Mouse (Mus musculus) retina, adult 2 months (tissue): ENCODE data around the gene Adgra1.

Source experiments
- DNase-seq: peaks from one replicate; pipeline ENCODE4 v3.0.0-alpha.2; 2012; ENCODE audit warnings: low read depth, low spot score

Gene Adgra1

DNA sequence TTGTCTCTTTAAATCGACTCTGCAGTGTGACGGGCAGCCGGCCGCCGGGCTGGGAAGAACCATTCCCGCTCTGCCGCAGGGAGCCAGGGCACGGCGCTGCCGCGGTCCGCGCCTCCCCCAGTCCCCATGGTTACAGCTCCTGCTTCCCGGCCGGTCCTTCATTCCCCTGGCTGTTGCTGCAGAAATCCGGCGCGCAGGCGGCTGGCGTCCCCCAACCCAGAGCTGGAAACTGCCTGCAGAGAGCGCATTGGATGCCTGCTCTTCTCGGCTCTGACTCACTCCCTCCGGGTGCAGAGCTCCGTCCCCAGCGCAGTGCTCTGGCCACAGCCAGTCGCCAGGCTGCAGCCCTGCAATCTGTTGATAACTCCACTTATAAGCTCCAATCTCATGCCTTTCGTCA lies at the start of gene Adgra1:
TSS of gene Adgra1 (plus strand) at position 139 of the 400 bp plus-strand sequence.
- peak; percentile 26 for DNase-seq

DNA sequence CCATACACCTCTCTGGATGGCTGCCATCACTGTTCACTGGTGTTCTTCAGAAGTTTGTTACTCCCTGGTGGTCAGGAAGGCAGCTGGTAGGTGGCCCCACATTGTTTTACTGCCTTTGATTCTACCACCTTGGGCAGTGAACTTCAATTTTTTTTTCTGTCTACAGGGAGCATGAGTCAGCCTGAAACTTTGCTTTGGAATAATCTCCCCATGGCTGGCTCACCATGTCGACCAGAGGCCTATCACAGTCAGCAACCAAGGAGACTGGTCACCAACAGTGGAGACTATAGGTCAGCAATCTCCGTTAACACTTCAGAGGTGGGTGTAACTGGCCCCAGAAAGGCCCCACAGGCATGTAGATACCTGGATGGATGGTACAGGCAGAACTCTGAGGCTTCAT lies 46.6 kb upstream of the Adgra1 start:
- no peak for DNase-seq

DNA sequence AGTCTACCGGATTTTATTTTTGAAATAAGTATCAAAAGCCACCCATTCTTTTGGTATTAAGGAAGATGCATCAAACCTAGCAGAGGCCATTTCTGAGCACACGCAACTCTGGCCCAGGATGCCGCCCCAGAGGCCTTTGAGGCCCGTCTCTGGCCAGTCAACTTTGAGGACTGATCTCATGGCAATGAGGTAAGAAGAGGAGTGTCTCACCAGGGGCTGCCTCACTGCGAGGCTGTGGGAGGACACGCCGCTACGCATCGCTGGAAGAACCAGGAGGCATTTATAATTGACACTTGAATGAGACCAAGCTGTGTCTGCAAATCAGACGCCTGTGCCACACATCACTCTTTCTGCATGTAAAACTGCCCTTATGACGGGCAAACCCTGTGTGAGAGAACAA lies 45.0 kb upstream of the Adgra1 start:
- no peak for DNase-seq

DNA sequence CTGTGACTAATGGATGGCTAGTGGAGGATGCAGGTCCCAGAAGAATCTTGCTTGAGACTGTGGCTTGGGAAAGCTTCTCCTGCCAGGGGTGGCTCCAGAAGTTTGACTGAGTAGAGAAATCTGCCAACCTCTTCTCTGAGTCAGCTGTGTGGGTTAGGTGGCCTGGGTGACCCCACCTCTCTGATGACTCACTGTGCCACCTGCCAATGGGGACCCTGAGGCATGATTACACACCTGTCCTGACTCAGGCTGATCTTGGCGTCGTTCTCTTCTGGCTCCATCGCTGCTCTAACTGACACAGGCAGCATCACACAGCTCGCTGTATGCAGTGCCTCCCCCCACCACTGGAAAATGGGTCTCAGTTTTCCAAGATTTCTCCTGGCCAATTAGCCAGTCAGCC lies 44.3 kb upstream of the Adgra1 start:
- DNase-seq, result no peak

DNA sequence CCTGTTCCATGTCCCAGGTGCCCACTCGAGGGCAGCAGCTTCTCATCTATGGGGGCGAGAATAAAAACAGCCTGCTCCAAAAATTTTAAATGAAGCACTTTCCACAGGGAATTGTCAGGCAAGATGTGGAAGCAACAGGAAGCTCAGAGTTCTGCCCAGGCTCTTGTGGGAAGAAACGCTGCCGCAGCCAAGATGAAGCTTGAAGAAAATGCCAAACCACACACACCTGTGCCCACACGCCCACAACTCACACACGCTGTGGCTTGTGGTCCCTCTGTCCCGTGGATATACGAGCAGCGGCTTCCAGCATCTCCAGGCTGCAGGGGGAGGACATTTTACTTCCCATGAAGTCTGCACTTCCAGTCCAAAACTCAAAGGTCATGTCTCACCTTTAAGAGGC lies 42.4 kb upstream of the Adgra1 start:
- no peak for DNase-seq

GRCm38 (mm10) chr7:139795004-139795605 lies 38.9 kb upstream of the Adgra1 start:
- DNase-seq, result no peak

DNA sequence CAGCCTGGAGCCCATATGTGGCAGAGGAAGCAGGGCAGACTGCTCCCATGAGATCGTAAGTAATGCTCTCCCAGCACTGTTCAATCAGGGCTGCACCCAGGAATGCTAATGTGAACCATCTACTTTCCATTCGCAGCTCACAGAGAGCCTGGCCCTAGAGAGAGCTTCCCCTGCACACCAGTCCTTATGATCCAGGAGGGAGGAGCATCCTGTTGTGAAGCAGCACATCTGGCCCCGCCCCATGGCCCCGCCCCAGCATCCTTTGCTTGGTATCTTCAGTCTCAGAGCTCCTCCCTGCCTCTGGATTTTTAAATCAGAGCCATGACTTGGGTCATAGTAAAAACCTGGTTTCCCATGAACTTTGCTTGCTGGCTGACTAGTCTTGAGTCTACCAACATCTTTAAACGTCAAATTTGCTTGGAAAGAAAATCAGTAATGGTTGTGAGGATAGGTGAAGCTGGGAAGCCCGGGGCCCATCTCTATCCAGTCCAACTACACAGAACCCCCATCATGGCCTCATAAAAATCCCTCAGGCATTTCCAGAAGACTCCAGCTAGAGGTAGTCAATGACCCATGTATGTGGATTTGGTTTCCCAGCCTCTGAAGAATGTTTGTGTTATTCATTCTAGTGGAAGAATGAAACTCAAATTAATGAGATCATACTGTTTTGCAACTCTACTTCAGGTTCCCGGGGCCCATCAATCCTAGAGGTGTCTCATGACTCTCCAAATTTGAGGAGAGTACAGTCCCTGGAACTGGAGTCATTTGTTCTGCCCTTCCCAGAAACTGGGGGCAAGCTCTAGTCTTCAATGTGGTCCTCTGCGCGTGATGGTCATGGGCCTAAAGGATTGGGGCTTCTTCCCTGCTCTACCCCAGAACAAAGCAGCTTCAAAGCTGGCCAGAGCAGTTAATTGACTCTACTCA lies 36.5 kb upstream of the Adgra1 start:
- no peak for DNase-seq

DNA sequence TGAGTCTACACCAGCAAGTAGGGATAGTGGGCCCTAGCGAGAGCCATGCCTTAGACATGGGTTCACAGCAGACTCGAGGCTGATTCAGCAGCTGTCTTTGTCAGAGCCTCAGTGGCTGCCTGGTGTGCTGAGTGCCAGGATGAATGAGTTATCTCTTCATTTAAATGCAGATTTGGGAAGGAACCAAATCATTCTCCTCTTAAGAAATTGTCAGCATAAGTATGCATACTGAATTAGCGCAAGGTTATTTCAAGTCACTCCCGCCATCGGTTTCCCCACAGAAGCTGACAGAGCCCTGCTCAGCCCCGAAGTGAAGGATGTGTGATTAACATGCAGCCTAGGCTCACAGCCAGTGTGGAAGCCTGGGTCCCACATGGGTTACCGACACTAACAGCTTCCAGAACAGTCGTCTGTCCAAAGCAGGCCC lies 27.8 kb upstream of the Adgra1 start:
- DNase-seq, result no peak

DNA sequence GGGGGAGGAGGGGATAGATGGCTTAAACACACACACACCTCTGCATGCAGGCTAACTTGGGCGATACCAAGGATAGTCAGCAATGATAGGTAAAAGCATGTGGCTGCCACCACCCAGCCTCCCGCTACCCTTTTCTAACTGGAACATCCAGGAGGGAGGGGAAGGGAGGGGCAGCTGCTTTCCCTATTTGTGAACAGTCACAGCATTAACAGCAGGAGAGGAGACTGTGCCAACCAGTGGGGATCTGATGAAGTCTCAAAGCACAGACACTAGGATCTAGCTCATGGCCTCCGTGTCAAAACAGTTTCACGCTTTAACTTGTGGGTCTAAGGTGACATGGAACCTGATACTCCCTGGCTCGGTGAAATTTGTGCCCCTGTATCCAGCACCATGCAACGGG lies 23.9 kb upstream of the Adgra1 start:
- DNase-seq, result no peak

GRCm38 (mm10) chr7:139811706-139812105 lies 22.3 kb upstream of the Adgra1 start:
- DNase-seq, result no peak

- no peak for DNase-seq
These were observed 20.3 kb upstream of the Adgra1 start for GRCm38 (mm10) chr7:139813577-139814207.

- no peak for DNase-seq
These were observed 11.5 kb upstream of the Adgra1 start for GRCm38 (mm10) chr7:139822301-139823010.

- no peak for DNase-seq
These were observed 6.3 kb upstream of the Adgra1 start for GRCm38 (mm10) chr7:139827687-139828086.

GRCm38 (mm10) chr7:139833532-139833931 lies 442 bp upstream of the Adgra1 start:
- no peak for DNase-seq

GRCm38 (mm10) chr7:139835140-139836131 lies 1.5 kb downstream of the Adgra1 start:
- DNase-seq, result no peak

GRCm38 (mm10) chr7:139840443-139841168 lies 6.6 kb downstream of the Adgra1 start:
- no peak for DNase-seq

GRCm38 (mm10) chr7:139842397-139842796 lies 8.4 kb downstream of the Adgra1 start:
- DNase-seq, result no peak

DNA sequence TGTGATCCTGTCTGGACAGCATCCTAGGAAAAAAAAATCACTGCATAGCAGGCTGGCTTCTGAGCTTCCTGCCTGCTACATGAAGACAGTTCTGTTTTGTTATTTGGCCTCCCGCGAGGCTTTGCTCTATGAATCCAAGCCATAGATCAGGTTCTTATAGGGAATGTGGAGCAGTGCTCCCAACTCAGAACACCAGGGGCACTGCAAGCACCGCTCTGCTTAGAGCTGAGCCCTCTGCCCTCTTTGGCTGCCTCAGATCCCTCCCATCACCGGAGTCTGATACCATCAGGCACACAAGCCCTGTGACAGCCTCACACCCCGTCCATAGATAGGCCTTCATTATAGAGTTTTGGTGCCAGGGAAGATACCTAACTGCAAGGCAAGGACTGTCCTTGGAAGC lies 9.2 kb downstream of the Adgra1 start:
- DNase-seq, result no peak

DNA sequence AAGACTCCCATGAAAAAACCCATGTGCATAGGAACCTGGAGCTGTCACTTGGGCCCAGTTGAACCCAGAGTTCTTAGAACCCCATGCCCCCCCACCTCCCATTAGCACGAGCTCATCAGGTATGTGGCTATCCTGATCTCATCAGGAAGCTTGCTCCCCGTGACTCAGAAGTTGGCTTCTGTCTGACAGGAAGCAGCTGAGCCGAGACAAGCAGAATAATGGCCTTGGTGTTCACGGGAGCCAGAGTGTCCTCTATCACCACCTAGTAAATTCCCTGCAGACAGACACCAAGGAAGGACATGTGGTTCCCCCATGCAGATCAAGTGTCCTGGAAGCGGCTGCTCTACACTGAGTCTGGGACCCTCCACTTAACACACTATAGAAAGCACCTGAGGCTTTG lies 9.8 kb downstream of the Adgra1 start:
- DNase-seq, result no peak

DNA sequence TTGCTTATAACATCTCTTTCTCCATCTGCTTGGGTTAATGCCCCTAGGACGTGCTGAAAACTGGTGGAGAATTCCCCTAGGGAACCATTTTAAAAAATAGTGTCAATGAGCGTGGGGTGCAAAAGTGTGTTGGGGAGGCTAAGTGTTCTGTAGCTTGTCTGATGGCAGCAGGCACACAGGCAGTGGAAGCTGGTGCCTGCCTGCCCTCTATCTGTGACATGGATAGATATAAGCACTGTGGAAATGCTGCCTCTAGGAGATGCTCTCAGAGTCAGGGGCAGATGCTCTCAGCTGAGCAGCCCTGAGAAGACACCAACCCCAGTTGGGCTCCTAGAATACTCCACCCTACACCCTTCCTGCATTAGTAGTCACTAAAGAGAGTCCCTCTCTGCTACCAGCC lies 11.1 kb downstream of the Adgra1 start:
- DNase-seq, result no peak
